Mouse (Mus musculus): ENCODE data around the gene Rbm39.

- TF ChIP-seq CTCF (IDR thresholded peaks at IDR 0.05; ENCODE audit: borderline replicate concordance, insufficient read depth, low read depth, low read length) (no peak), POLR2A (IDR thresholded peaks at IDR 0.05; ENCODE audit: borderline replicate concordance, insufficient read depth, low read length) (no peak)
Measured at GRCm38 (mm10) chr2:156193066-156193862, 13.2 kb upstream of the Rbm39 start.
